Mouse (Mus musculus): ENCODE results near the gene Rps18. TPM values are rescaled to one million over a fixed set of nuclear protein-coding genes. Genes with fewer than 3 reads are reported as not detected.
A peak's percentile ranks its signal among the peaks of the same experiment; 100 is the strongest.

Rps18 gene
- total and polyA plus RNA-seq, 2 experiments = 252 to 1,933 TPM

GRCm38 (mm10) chr17:33919351-33920281, 36.2 kb downstream of the Rps18 start:
- Histone ChIP-seq H3K9ac (ENCODE audit: low read depth, low read length) (peak overlapping the region; percentile 85), H3K4me1 (ENCODE audit: control insufficient read depth, insufficient read depth, low read length) (peaks cover 11% of the 10 kb centered on the region), H3K79me2 (ENCODE audit: control insufficient read depth, insufficient read depth, low read length) (no peaks in the 10 kb centered on the region; the same call in 1 of the 2 replicates), H3K27me3 (ENCODE audit: control insufficient read depth, insufficient read depth, low read length) (no peaks in the 10 kb centered on the region), H3K4me3 (ENCODE audit: insufficient read depth, low read depth, low read length) (peak overlapping the region; percentile 84), H3K27ac (replicated peaks; ENCODE audit: insufficient read depth, low read depth, low read length) (peak overlapping the region; percentile 83), H3K36me3 (ENCODE audit: control insufficient read depth, insufficient read depth, low read length) (no peaks in the 10 kb centered on the region)
- WGBS = under 1% methylated on average over 52 of the region's 52 CpGs
- peak; percentile 95 for DNase-seq (ENCODE audit: extremely low read depth, low read depth, low spot score)
- TF ChIP-seq CTCF (IDR thresholded peaks at IDR 0.05; ENCODE audit: low read depth, low read length) (peak; percentile 30), POLR2A (IDR thresholded peaks at IDR 0.05; ENCODE audit: extremely low read depth, insufficient read depth, low read length) (no peak)

GRCm38 (mm10) chr17:33918293-33919203, 37.3 kb downstream of the Rps18 start:
- Histone ChIP-seq H3K9ac (ENCODE audit: low read depth, low read length) (0 out of 2 replicates have a peak overlapping the region, but pooled peaks have one; percentile 7), H3K79me2 (ENCODE audit: control insufficient read depth, insufficient read depth, low read length) (no peaks in the 10 kb centered on the region; the same call in 1 of the 2 replicates), H3K4me1 (ENCODE audit: control insufficient read depth, insufficient read depth, low read length) (peaks cover 11% of the 10 kb centered on the region), H3K4me3 (ENCODE audit: insufficient read depth, low read depth, low read length) (0 out of 2 replicates have a peak overlapping the region, but pooled peaks have one; percentile 84), H3K27ac (replicated peaks; ENCODE audit: insufficient read depth, low read depth, low read length) (peak overlapping the region; percentile 37), H3K27me3 (ENCODE audit: control insufficient read depth, insufficient read depth, low read length) (no peaks in the 10 kb centered on the region), H3K36me3 (ENCODE audit: control insufficient read depth, insufficient read depth, low read length) (peaks cover 6% of the 10 kb centered on the region; the same call in 1 of the 2 replicates)
- no peak for TF ChIP-seq CTCF (IDR thresholded peaks at IDR 0.05; ENCODE audit: low read depth, low read length)
- TF ChIP-seq POLR2A (IDR thresholded peaks at IDR 0.05; ENCODE audit: extremely low read depth, insufficient read depth, low read length) = no peak
- 60% methylated on average over 37 of the region's 37 CpGs for WGBS
- no peak for DNase-seq (ENCODE audit: extremely low read depth, low read depth, low spot score)

- DNase-seq (ENCODE audit: extremely low read depth, low read depth, low spot score) = no peak
- Histone ChIP-seq H3K4me1 (ENCODE audit: control insufficient read depth, insufficient read depth, low read length) (peaks cover 11% of the 10 kb centered on the region), H3K27me3 (ENCODE audit: control insufficient read depth, insufficient read depth, low read length) (no peaks in the 10 kb centered on the region), H3K79me2 (ENCODE audit: control insufficient read depth, insufficient read depth, low read length) (peaks cover 2% of the 10 kb centered on the region; the same call in 1 of the 2 replicates), H3K4me3 (ENCODE audit: insufficient read depth, low read depth, low read length) (no peak overlapping the region), H3K36me3 (ENCODE audit: control insufficient read depth, insufficient read depth, low read length) (peaks cover 9% of the 10 kb centered on the region; the same call in 1 of the 2 replicates), H3K27ac (replicated peaks; ENCODE audit: insufficient read depth, low read depth, low read length) (no peak overlapping the region), H3K9ac (ENCODE audit: low read depth, low read length) (no peak overlapping the region)
- TF ChIP-seq CTCF (IDR thresholded peaks at IDR 0.05; ENCODE audit: low read depth, low read length) = no peak
- no peak for TF ChIP-seq POLR2A (IDR thresholded peaks at IDR 0.05; ENCODE audit: extremely low read depth, insufficient read depth, low read length)
- WGBS = 83% methylated on average over 18 of the region's 18 CpGs
Measured at GRCm38 (mm10) chr17:33917656-33918292, 38.0 kb downstream of the Rps18 start.

GRCm38 (mm10) chr17:33916847-33917655, 38.8 kb downstream of the Rps18 start:
- Histone ChIP-seq H3K4me1 (ENCODE audit: control insufficient read depth, insufficient read depth, low read length) (peaks cover 11% of the 10 kb centered on the region), H3K4me3 (ENCODE audit: insufficient read depth, low read depth, low read length) (peak overlapping the region; percentile 43; the same call in 1 of the 2 replicates), H3K79me2 (ENCODE audit: control insufficient read depth, insufficient read depth, low read length) (peaks cover 8% of the 10 kb centered on the region), H3K36me3 (ENCODE audit: control insufficient read depth, insufficient read depth, low read length) (peaks cover 14% of the 10 kb centered on the region; the same call in 1 of the 2 replicates), H3K9ac (ENCODE audit: low read depth, low read length) (peak overlapping the region; percentile 37; the same call in 1 of the 2 replicates), H3K27me3 (ENCODE audit: control insufficient read depth, insufficient read depth, low read length) (no peaks in the 10 kb centered on the region), H3K27ac (replicated peaks; ENCODE audit: insufficient read depth, low read depth, low read length) (no peak overlapping the region)
- DNase-seq (ENCODE audit: extremely low read depth, low read depth, low spot score) = no peak
- 76% methylated on average over 31 of the region's 31 CpGs for WGBS
- TF ChIP-seq CTCF (IDR thresholded peaks at IDR 0.05; ENCODE audit: low read depth, low read length) = no peak
- TF ChIP-seq POLR2A (IDR thresholded peaks at IDR 0.05; ENCODE audit: extremely low read depth, insufficient read depth, low read length) = no peak

Data from liver, adult 2 months (tissue).